Mouse (Mus musculus) CH12.LX (cell line): ENCODE measurements around the gene Pnp2.

Source experiments
- HCFC1 ChIP-seq: IDR thresholded peaks from 2 replicates; pipeline ENCODE4 v1.6.1; 2012; ENCODE audit warnings: low read depth, mild to moderate bottlenecking, inconsistent platforms, low read length, improper control_type of control experiment
- MAFK ChIP-seq: IDR thresholded peaks from 2 replicates; pipeline ENCODE4 v1.6.1; 2011; ENCODE audit warnings: low read length, improper control_type of control experiment; ENCODE audit not compliant: insufficient replicate concordance
- POLR2A ChIP-seq: IDR thresholded peaks from 2 replicates; pipeline ENCODE4 v1.6.1; 2011; ENCODE audit warnings: low read depth, mild to moderate bottlenecking, improper control_type of control experiment, low read length
- TBP ChIP-seq: conservative IDR thresholded peaks from 2 replicates; pipeline ENCODE4 v1.6.1; 2011; ENCODE audit warnings: low read depth, low read length, improper control_type of control experiment
- TCF12 ChIP-seq: IDR thresholded peaks from 2 replicates; pipeline ENCODE4 v1.6.1; 2014; ENCODE audit warnings: low read depth, mild to moderate bottlenecking, inconsistent platforms, low read length, improper control_type of control experiment
- ZNF384 ChIP-seq: IDR thresholded peaks from 2 replicates; pipeline ENCODE4 v1.6.1; 2012; ENCODE audit warnings: low read depth, low read length, improper control_type of control experiment, inconsistent platforms

DNA sequence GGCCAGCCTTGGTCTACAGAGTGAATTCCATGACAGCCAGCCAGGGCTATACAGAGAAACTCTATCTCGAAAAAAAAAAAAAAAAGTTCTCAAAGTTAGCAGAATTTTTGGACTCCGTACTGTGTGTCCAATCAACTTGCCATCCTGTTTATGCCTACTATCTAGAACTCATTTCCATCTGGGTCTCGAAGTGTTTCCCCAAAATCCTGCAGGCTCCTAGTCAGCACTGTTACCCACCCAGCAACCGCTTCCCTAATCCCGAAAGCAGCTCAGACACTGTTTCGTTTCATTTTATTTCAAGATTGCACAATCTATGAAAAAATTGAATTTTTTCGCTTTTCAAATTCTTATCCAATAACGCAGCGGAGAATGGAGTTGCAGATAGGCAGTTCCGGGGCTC lies 305 bp upstream of the Pnp2 start:
- TF ChIP-seq POLR2A (no peak), HCFC1 (no peak), MAFK (no peak), ZNF384 (no peak), TBP (no peak), TCF12 (no peak)
